Mouse (Mus musculus): ENCODE measurements at regions not wholly inside any gene's neighbourhood (a gene's known extent, or its start where the extent isn't known, plus 50 kb on each side); places are given as distances from the start of the nearest gene placed in this dataset.

DNA sequence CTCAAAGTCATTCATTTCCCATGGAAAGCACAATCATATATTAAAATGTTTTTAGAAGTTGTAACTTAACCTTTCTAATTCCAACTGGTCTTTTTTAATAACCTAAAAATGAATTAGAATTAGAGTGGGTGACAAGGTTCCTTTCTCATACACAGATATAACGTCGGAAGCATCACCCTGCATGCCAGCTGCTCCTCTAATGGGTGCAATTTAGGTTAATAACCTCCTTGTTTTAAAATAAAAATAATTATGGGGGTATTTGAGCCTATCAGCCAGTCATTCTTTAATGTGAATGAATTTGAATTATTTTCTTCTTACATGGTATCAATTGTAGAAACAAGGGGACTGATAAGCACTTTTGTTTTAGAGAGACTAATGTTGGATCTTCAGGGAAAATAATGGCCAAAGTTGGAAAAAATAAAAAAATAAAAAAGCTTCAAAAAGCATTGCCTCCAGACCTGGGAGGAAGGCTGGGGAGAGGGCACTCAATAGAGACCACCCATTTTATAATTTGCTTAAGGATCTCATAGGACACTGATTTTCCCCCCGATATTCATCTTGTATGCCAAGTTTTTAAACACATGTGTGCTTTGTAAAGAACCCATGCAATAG is 960.9 kb downstream of the Robo2 start:
- no peak overlapping the region for H3K4me3 ChIP-seq (replicated peaks; ENCODE audit: control insufficient read depth, low read depth, low read length)
- 85% methylated on average over 3 of the region's 3 CpGs for WGBS
- no peak overlapping the region for H3K27ac ChIP-seq (ENCODE audit: control insufficient read depth, insufficient read depth, low read depth, low read length, poor library complexity)
- no peaks in the 10 kb centered on the region for H3K4me1 ChIP-seq (ENCODE audit: control insufficient read depth, insufficient read depth, low read length)
- TF ChIP-seq CTCF (IDR thresholded peaks at IDR 0.05; ENCODE audit: control insufficient read depth, insufficient read depth, low read length): no peak
- TF ChIP-seq POLR2A (IDR thresholded peaks at IDR 0.05; ENCODE audit: borderline replicate concordance, control insufficient read depth, low read depth, low read length): no peak

DNA sequence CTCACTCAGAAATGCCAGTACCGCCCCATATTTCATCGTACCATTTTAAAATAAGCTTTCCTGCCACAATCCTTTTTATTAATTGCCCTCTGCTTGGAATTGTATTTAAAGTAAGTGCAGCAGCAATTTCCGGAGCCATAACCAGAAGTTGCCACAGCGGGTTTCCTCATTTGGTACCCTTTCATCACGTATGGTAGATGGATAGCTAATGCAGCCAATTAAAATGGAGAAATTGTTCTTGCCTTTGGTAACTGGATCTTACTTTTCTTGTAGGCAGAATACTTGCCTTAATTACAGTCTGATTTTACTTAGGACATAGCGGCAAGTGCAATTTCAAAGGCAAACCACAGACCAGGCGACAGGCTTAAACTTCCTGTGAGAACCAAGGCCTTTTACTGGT is 961.8 kb downstream of the Robo2 start:
- H3K4me3 ChIP-seq (replicated peaks; ENCODE audit: control insufficient read depth, low read depth, low read length): no peak overlapping the region
- no peak overlapping the region for H3K27ac ChIP-seq (ENCODE audit: control insufficient read depth, insufficient read depth, low read depth, low read length, poor library complexity)
- no peak for TF ChIP-seq POLR2A (IDR thresholded peaks at IDR 0.05; ENCODE audit: borderline replicate concordance, control insufficient read depth, low read depth, low read length)
- no peak for TF ChIP-seq CTCF (IDR thresholded peaks at IDR 0.05; ENCODE audit: control insufficient read depth, insufficient read depth, low read length)
- WGBS: 81% methylated on average over 7 of the region's 7 CpGs
- no peaks in the 10 kb centered on the region for H3K4me1 ChIP-seq (ENCODE audit: control insufficient read depth, insufficient read depth, low read length)

DNA sequence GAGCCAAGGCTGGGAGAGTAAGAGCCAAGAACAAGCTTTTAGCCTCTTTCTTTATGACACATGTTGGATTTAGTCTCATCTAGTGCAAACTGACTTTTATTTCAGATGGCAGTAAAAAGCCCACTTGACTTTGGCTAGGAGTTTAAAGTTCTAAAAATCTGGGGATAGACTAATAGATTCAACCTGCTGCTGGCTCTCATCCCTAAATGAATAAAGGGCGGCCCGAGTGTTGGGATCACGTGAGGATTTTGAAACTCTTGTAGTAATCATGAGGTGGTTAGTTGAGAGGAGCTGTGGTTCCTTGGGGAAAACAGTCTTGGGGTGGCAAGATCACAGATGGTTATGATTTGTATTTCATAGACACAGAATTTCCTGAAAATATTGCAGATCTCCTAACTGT is 975.9 kb downstream of the Robo2 start:
- H3K4me1 ChIP-seq (ENCODE audit: control insufficient read depth, insufficient read depth, low read length): no peaks in the 10 kb centered on the region
- TF ChIP-seq POLR2A (IDR thresholded peaks at IDR 0.05; ENCODE audit: borderline replicate concordance, control insufficient read depth, low read depth, low read length) (no peak), CTCF (IDR thresholded peaks at IDR 0.05; ENCODE audit: control insufficient read depth, insufficient read depth, low read length) (no peak)
- WGBS: 81% methylated on average over 3 of the region's 3 CpGs
- no peak overlapping the region for H3K4me3 ChIP-seq (replicated peaks; ENCODE audit: control insufficient read depth, low read depth, low read length)
- no peak overlapping the region for H3K27ac ChIP-seq (ENCODE audit: control insufficient read depth, insufficient read depth, low read depth, low read length, poor library complexity)

DNA sequence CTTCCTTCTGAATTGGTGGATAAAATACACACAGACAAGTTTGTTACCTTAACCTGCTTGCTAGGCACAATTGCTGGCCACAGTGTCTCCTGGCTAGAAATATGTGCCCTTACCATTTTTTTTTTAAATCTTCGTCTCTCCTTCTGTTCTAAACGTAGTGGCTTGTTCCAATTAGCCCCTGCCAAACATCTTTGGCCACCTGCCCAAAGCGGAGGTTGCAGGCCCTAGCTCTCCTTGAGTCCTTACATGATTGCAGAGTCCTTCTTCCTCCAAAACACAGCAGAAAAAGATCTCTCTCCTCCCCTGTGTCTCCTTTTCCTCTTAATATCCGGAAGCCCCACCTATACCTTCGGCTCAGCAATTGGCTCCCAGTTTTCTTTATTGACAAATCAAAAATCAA is 986.8 kb downstream of the Robo2 start:
- 78% methylated on average over 5 of the region's 5 CpGs for WGBS
- TF ChIP-seq POLR2A (IDR thresholded peaks at IDR 0.05; ENCODE audit: borderline replicate concordance, control insufficient read depth, low read depth, low read length): no peak
- no peak for TF ChIP-seq CTCF (IDR thresholded peaks at IDR 0.05; ENCODE audit: control insufficient read depth, insufficient read depth, low read length)
- Histone ChIP-seq H3K4me1 (ENCODE audit: control insufficient read depth, insufficient read depth, low read length) (no peaks in the 10 kb centered on the region), H3K27ac (ENCODE audit: control insufficient read depth, insufficient read depth, low read depth, low read length, poor library complexity) (no peak overlapping the region), H3K4me3 (replicated peaks; ENCODE audit: control insufficient read depth, low read depth, low read length) (no peak overlapping the region)

DNA sequence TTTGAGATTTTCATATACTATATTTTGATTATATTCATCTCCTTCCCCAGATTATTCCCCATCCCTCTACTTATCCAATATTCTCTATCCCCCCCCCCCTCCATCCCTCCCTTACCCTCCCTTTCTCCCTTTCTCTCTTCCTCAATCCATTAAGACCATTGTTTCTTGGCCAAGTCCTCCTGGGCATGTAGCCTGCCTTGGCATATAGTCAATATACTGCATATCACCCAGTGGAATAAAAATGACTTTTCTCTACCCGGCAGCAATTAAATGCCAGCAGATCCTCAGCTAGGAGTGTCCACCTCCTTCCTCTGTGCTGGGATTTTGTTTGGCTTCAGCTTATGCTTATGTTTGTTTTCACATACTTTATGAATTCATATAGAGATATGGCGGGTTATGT is 987.3 kb downstream of the Robo2 start:
- WGBS: 78% methylated on average over 2 of the region's 2 CpGs
- TF ChIP-seq POLR2A (IDR thresholded peaks at IDR 0.05; ENCODE audit: borderline replicate concordance, control insufficient read depth, low read depth, low read length) (no peak), CTCF (IDR thresholded peaks at IDR 0.05; ENCODE audit: control insufficient read depth, insufficient read depth, low read length) (no peak)
- Histone ChIP-seq H3K4me1 (ENCODE audit: control insufficient read depth, insufficient read depth, low read length) (no peaks in the 10 kb centered on the region), H3K27ac (ENCODE audit: control insufficient read depth, insufficient read depth, low read depth, low read length, poor library complexity) (no peak overlapping the region), H3K4me3 (replicated peaks; ENCODE audit: control insufficient read depth, low read depth, low read length) (no peak overlapping the region)

DNA sequence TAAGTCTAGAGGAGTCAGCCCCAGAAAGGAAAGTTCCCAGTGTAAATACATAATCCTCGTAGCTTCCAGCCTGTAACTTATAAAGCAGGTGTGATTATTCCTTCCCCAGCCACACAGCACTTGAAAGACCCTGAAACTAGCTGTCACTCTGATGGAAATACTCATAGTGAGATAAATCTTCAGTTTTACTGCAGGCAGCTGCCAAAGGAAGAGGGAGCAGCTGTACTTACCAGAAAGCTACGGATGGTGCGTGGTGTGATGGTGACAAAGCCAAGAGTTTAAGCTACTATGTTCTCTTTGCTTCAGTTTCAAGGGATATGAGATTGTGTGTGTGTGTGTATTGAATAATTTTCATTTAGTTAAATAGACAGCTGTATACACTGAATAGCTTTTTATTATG is 1007.1 kb downstream of the Robo2 start:
- no peak overlapping the region for H3K27ac ChIP-seq (ENCODE audit: control insufficient read depth, insufficient read depth, low read depth, low read length, poor library complexity)
- H3K4me3 ChIP-seq (replicated peaks; ENCODE audit: control insufficient read depth, low read depth, low read length): no peak overlapping the region
- WGBS: 60% methylated on average over 3 of the region's 3 CpGs
- no peaks in the 10 kb centered on the region for H3K4me1 ChIP-seq (ENCODE audit: control insufficient read depth, insufficient read depth, low read length)
- no peak for TF ChIP-seq CTCF (IDR thresholded peaks at IDR 0.05; ENCODE audit: control insufficient read depth, insufficient read depth, low read length)
- TF ChIP-seq POLR2A (IDR thresholded peaks at IDR 0.05; ENCODE audit: borderline replicate concordance, control insufficient read depth, low read depth, low read length): no peak

DNA sequence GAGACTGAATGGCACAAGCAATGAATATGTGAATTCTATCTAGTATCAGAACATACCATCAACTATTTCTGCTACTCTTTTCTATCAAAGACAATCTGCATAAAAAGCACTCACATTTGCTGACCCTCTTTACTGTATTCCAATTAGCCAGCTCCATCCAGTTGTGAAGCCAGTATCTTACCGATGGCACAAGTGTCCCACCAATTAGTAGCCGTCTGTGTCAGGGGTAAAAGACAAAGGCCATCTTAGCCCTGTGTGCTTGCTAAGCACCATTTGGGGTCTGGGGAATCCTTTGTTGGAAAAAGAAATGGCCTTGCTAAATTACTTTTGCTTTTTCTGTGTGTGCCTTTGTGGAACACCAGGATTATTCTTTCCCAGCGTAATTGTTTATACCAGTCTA is 1007.5 kb downstream of the Robo2 start:
- no peak overlapping the region for H3K27ac ChIP-seq (ENCODE audit: control insufficient read depth, insufficient read depth, low read depth, low read length, poor library complexity)
- no peak for TF ChIP-seq POLR2A (IDR thresholded peaks at IDR 0.05; ENCODE audit: borderline replicate concordance, control insufficient read depth, low read depth, low read length)
- no peak for TF ChIP-seq CTCF (IDR thresholded peaks at IDR 0.05; ENCODE audit: control insufficient read depth, insufficient read depth, low read length)
- no peak overlapping the region for H3K4me3 ChIP-seq (replicated peaks; ENCODE audit: control insufficient read depth, low read depth, low read length)
- no peaks in the 10 kb centered on the region for H3K4me1 ChIP-seq (ENCODE audit: control insufficient read depth, insufficient read depth, low read length)
- WGBS: 85% methylated on average over 3 of the region's 3 CpGs

DNA sequence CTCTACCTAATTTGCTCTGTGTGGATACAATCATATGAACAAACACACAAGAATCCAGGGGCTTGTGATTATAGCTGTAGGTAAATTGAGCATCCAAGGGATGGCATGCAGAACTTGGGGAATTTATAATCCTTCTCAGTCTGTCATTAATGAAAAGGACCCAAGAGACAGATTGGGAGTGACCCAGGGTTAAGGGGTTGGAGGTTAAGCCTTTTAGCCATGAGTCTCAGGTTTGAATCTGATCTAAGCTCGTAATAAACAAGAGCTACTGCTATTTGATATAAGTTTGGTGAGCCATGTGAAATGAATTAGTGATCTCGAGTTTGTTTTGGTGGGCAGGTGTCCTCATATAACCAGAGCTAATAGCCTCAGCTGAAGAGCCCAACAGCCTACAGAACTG is 1032.6 kb downstream of the Robo2 start:
- no peak overlapping the region for H3K4me3 ChIP-seq (replicated peaks; ENCODE audit: control insufficient read depth, low read depth, low read length)
- no peaks in the 10 kb centered on the region for H3K4me1 ChIP-seq (ENCODE audit: control insufficient read depth, insufficient read depth, low read length)
- TF ChIP-seq CTCF (IDR thresholded peaks at IDR 0.05; ENCODE audit: control insufficient read depth, insufficient read depth, low read length) (no peak), POLR2A (IDR thresholded peaks at IDR 0.05; ENCODE audit: borderline replicate concordance, control insufficient read depth, low read depth, low read length) (no peak)
- no peak overlapping the region for H3K27ac ChIP-seq (ENCODE audit: control insufficient read depth, insufficient read depth, low read depth, low read length, poor library complexity)
- 54% methylated on average over 2 of the region's 2 CpGs for WGBS

DNA sequence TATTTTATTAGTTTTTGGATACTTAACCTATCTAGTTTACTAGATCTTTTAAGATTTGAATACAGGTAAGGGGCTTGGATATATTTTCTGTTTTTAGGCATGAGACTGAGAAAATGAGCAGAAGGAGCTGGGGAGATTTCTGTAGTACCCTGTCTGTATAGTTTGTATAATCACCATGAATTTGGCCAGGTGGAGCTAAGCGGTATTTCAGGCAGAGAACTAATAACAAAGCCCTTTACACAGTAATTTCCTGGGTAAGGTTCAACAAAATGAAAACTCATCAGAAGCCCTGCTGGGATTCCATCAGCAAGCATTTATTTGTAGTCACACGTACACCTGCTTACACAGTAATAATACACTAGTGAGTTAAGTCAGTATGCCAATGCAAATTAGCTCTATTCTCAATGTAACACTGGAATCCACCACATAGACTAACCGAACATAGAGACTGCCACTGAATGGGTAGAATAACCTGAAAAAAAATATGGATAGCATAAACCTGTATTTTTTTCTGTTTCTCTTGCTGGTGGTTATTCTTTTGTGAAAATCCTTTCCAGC is 1036.9 kb downstream of the Robo2 start:
- Histone ChIP-seq H3K27ac (ENCODE audit: control insufficient read depth, insufficient read depth, low read depth, low read length, poor library complexity) (no peak overlapping the region), H3K4me3 (replicated peaks; ENCODE audit: control insufficient read depth, low read depth, low read length) (no peak overlapping the region), H3K4me1 (ENCODE audit: control insufficient read depth, insufficient read depth, low read length) (no peaks in the 10 kb centered on the region)
- WGBS: 74% methylated on average over 3 of the region's 3 CpGs
- TF ChIP-seq POLR2A (IDR thresholded peaks at IDR 0.05; ENCODE audit: borderline replicate concordance, control insufficient read depth, low read depth, low read length): no peak
- TF ChIP-seq CTCF (IDR thresholded peaks at IDR 0.05; ENCODE audit: control insufficient read depth, insufficient read depth, low read length): no peak

All from bone marrow, adult 2 months (tissue).